Mouse (Mus musculus): ENCODE results near the gene Scd4. TPM values are rescaled to one million over a fixed set of nuclear protein-coding genes. Genes with fewer than 3 reads are reported as not detected.

Gene Scd4
- total RNA-seq, 2 experiments from 2014 or later, result 0.14 TPM; not detected in 1

- no peak for DNase-seq (ENCODE audit: low spot score)
Measured at GRCm38 (mm10) chr19:44377629-44378375, 44.9 kb downstream of the Scd4 start.

GRCm38 (mm10) chr19:44379090-44379489 lies 46.2 kb downstream of the Scd4 start:
- no peak for DNase-seq (ENCODE audit: low spot score)

DNA sequence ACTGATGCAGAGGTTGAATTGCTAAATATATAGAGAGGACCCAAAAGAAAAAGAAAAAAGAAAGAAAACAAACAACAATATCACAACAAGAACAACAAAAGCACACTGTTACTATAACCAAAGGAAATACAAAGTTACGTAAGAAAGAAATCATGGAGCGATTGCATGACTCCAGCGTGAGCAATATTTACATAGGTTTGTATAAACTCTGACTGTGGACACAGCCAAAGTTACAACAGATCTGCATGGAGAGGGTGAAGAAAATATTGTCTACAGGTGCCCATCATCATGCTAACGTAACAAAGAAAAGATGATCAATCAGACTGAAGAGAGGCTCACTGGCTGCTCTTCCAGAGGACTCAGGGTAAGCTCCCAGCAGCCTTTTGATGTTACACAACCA lies 47.2 kb downstream of the Scd4 start:
- no peak for DNase-seq (ENCODE audit: low spot score)

DNA sequence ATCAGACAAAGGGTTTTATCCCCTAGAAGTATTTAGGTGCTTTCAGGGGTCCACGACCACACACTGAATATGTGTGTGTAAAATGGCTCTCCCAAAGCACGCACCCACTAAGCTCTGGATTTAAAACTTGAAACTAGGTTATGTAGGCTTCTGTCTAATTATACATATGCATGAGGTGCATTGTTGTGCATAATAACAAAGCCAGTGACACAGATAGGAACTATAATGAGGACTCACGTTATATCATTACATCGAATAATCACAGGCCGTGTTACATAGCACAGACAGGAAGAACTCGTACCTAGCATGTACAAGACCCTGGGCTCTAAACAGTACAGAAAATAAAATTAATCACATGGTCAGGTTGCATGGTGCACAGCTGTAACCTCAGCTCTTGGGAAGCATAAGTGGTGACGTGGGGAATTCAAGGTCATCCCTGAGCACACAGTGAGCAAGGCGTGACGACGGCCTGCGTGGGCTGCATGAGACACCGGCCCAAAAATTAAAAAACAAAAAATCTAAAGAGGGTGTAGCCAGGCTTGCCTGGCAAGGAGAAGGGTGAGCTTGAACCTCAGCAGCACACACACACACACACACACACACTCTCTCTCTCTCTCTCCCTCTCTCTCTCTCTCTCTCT lies 49.9 kb downstream of the Scd4 start:
- DNase-seq (ENCODE audit: low spot score), result no peak

DNA sequence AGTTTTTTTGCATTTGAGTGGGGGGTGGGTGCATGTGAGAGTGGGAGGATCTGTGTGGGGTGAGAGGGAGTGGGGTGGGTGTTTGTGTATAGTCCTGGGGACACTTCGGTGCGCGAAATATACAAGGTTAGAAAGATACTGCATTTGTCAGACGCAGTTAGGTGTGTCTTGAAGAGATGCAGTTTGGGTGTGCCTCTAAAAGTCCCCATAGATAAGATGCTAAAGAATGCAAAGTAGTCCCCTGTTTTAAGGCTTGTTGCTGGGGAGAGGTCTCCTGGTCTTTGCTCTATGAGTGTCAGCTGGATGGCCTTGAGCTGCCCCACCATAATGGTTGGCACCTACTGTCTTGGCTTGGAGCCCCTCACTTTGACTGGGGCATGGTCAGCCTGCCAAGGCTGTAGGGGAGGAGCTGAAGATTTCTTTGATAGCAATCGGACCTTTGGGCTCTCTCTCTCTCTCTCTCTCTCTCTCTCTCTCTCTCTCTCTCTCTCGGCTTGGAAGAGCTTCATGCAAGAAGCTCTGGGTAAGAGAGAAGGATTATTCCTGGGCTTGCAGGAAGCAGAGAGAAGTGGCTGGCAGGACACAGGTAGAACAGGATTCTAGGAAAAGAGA lies 53.1 kb downstream of the Scd4 start:
- DNase-seq (ENCODE audit: low spot score), result no peak

- no peak for DNase-seq (ENCODE audit: low spot score)
Measured at GRCm38 (mm10) chr19:44387089-44387671, 54.3 kb downstream of the Scd4 start.

DNA sequence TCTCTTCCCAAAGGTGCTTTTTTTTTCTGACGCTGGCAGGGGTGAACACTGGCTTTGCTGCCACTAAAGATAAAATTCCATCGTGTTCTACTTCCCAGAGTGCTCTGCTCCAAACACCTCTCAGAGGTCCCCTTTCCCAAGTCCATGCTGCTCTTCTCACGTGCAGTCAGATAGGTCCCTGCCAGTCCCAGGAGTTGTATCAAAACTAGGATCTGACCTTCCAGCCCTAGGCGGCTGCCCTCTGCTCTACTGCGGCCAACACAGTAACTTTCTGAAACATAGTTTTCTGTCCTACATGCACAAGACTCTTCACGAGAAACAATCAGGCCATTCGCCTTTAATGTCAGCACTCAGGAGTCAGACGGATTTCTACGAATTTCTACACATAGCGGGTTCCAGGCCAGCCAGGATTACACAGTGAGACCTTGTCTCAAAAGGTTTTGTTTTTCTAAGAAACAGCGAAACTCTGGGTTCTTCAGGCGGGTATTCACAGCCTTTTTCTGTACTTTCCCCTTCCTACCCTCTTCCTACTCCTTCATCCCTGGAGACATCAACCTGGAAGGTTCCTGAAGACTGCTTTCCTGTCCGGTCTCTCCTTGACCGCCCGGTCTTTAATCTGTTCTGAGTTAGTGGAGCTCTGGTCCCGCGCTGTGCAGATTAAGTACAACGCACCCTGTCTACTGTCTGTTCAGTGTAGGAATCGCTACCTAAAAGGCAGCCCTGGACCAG lies 55.0 kb downstream of the Scd4 start:
- DNase-seq (ENCODE audit: low spot score), result no peak

DNA sequence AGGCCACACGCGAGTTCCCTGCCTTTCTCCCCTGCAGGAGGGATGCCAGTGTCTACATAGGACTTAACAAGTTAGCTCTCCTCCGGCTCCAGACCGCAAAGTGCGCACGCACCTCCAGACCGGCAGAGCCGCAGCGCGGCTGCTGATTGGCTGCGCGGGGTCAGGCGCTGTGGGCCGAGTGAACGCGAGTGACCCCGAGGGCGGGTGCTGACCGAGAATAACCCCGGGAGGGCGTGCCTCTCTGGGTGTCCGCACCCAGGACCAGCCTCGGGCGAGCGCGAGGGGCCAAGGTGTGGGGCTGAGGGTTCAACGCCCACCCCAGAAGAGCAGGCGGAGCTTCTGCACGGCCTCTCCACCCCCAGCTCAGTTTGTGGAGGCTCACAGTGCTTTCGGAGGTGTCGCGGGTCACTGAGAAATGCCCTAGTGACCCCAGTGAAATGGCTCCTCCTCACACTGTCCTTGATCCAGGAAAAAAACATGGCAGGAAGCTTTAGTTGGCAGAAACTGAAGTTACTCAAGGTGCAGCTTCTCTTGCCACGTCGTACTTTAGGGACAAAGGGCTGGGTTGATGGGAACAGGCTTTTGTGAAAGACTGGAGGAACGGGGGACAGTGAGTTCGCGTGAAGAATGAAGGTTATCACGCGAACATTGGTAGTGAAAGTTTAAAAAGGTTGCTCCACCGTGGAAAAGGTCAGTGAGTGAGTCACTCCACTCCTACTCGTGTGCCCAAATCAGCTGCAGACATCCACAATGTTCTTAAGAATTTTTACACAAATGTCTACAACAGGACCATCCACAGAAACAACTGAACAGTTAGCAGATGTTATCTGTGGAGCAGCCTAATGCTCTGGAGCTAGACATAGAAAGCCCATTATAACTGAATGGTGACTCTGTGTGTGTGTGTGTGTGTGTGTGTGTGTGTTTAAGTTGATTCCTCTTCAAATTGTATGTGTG lies 55.9 kb downstream of the Scd4 start:
- DNase-seq (ENCODE audit: low spot score), result peak; percentile 93

GRCm38 (mm10) chr19:44389507-44389906 lies 56.6 kb downstream of the Scd4 start:
- no peak for DNase-seq (ENCODE audit: low spot score)

DNA sequence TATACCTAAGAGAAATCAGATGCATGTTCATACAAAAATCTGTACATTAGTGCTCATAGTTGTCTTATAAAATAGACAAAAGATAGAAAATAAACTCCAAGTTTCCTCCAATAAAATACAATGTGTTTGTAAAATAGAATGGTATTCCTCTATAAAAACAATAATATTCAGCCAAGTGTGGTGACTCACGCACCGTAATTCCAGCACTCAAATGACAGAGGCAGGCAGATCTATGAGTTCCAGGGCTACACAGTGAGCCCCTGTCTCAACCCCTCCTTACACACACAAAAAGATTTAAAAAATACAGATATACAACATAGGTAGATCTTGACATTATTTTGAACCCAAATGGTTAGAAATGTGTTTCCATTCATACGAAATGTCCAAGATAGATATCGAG lies 59.0 kb downstream of the Scd4 start:
- no peak for DNase-seq (ENCODE audit: low spot score)

DNA sequence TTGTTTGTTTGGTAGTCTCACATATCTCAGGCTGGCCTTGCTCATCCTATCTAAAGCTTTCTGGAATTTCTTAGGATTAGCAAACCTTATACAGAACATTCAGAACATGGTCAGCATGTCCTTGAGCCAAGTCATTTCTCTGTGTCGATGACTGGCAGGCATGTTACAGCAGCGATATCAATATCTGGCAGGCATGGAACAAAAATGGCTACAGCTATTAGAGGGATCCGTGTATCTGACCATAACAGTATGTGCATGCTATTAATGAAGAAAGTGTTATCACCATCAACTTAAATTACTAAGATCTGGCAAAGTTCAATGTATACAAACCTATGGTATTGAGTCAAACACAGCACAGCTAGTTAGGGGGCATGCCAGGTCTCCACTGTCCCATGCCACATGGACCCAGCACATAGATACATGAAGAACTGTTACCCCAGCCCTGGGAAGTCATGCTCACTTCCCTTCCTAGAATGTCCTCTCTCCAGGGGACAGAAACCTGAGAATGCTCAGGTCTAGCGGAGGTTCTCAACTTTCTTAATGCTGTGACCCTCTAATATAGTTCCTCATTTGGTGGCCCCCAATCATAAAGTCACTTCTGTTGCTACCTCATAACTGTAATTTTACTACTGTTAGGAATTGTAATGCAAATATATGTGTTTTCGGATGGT lies 59.6 kb downstream of the Scd4 start:
- no peak for DNase-seq (ENCODE audit: low spot score)

DNA sequence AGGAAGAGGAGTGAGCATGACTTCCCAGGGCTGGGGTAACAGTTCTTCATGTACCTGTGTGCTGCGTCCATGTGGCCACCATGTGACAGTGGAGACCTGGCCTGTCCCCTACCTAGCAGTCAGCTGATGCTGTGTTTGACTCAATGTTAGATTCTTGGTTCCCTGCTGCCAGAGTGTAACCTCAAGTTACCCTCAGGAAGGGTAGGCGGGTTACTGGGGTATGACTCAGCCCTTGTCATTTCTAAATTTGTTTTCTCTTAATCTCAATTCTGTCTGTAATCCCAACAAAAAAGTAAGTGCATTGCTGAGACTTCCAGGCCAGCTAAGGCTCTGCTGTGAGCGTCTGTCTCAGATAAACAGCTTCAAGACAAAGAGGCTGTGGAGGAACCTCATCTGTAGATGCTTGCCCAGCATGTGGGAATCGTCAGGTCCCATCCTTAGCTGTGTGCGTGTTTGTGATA lies 61.1 kb downstream of the Scd4 start:
- no peak for DNase-seq (ENCODE audit: low spot score)

DNA sequence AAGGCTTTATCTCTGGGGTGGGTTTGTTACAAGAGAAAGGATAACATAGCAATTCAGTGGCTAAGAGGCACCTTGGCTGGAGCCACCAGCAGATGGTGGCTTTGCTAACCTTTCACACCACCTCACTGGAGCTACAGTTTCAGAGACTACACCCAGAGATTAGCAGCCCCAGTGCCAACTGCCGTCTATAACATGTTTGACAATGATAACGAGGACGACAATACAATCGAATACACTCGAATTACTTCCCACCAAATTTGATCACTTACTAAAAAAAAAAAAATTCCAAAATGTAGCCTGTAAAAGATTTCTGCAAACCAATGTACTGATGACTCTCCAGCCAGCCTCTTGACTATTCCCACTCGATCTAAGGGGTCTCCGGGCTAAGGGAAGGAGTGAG lies 62.1 kb downstream of the Scd4 start:
- no peak for DNase-seq (ENCODE audit: low spot score)

Small RNA genes lying within 50 kb of the gene (microRNA-seq; reads per million reads assigned to microRNA genes)
- gene Mir5114, result 1.0 reads per million

Other genes starting within 250 kb of the Scd4 start
- gene Chuk, start 225.6 kb upstream of the Scd4 start, total RNA-seq (2021), result 10 to 100 TPM; 12.0 to 16.3 TPM
- 1 to 10 TPM; 5.1 to 7.4 TPM for gene Cwf19l1, start 197.2 kb upstream of the Scd4 start, total RNA-seq (2021)
- gene Bloc1s2, start 186.6 kb upstream of the Scd4 start, total RNA-seq (2021), result 10 to 100 TPM; 10.5 to 15.4 TPM
- not detected for gene Pkd2l1, start 140.7 kb upstream of the Scd4 start, total RNA-seq (2021)
- not detected for gene Scd3, start 129.8 kb upstream of the Scd4 start, total RNA-seq (2021)
- gene Scd2, start 39.4 kb upstream of the Scd4 start, total RNA-seq (2021), result 1 to 10 TPM; 5.5 to 8.3 TPM
- gene Scd1, start 74.8 kb downstream of the Scd4 start, total RNA-seq (2021), result 10 to 100 TPM; 20.6 to 38.0 TPM
- gene Wnt8b, start 160.4 kb downstream of the Scd4 start, total RNA-seq (2021), result not detected
- gene Sec31b, start 212.8 kb downstream of the Scd4 start, total RNA-seq (2021), result 10 to 100 TPM; 18.3 to 21.7 TPM
- not detected for gene Gm20538, start 219.7 kb downstream of the Scd4 start, total RNA-seq (2021)
- 100 to 1,000 TPM; 929 to 979 TPM for gene Ndufb8, start 222.3 kb downstream of the Scd4 start, total RNA-seq (2021)
- 100 to 1,000 TPM; 120 to 121 TPM for gene Hif1an, start 229.8 kb downstream of the Scd4 start, total RNA-seq (2021)